Mouse (Mus musculus): ENCODE data around the gene Tex21.
A peak's percentile ranks its signal among the peaks of the same experiment; 100 is the strongest.
"Not testable (repeated sequence)": the region's sequence is repeated elsewhere in the genome, so short reads cannot be mapped to it uniquely, and the experiment has no call there.

Gene Tex21

GRCm38 (mm10) chr12:76260673-76261072 is 14.1 kb upstream of the Tex21 start:
- no peak for DNase-seq (ENCODE audit: low read depth, low spot score)

DNA sequence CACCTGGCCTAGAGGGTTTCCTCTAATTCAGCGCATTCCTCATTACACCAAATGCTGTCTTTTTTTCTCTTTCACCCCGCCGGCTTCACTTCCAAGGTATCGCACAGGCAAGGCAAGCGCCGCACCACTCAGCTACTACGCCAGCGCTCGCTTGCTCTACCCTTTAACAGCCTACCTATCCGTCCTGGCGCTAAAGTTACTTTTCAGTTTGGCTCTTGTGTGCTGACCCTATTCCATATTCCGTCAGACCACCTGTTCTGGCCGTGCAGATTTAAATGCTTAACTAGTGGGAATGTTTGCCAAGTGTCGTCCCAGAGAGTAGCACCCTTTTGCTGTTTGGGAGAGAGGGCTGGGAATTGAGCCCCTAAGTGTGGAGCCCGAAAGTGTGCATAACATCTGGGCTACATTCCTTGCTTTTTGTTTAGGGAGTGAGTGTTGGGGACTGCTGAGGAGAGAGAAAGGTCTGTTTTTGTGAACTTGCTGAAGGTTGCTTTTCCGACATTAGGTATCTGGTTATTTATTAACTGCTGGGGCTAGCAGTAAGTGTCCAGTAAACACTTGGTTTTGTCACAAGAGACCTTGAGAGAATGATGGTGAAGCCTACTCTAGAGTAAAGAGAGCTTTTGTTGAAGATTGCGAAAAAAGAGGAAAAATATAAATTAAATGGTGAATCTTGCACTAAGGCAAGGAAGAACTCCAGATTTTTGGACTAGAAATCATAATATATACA is 9.7 kb upstream of the Tex21 start:
- peak; percentile 16 for DNase-seq (ENCODE audit: low read depth, low spot score)

- no peak for DNase-seq (ENCODE audit: low read depth, low spot score)
Measured at GRCm38 (mm10) chr12:76255499-76255875, 8.9 kb upstream of the Tex21 start.

DNA sequence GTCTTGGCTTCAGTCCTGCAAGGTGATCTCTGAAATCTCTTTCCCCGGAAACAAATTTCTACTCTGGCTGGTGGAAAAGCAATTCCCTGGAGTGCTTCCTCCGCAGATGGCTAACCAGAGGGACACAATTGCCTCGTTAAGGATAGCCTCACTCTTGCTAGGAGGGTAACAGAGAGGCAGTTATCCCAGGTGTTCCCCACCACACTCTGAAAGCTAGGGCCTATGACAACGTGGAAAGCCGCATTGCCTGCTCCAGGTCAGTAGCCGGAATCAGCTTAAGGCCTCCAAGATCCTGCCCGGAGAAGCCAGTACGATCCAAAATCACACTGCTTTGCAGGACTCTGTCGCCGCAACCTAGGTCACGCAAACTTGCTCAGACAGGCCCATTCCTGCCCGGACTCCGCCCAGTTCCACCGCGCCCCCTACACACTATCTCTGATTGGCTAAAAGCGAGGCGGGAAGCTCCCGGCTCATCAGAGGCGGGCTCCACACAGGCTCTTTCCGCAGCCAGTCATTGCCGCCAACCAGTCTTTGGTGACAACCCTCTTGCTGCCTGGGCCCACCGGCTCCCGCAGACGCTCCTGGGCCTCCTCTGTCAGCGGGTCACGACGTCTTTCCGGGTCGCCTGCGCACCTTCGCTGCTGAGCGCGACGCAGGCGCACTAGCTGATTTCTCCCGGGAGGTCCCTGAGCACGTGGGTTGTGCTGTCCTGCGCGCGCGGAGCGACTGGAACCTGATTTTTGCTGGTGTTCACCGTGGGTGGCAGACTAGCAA is 8.4 kb upstream of the Tex21 start, which contains the start of gene Mthfd1:
Gene Mthfd1, plus strand, starts transcription at position 574 of the 774 bp plus-strand sequence.
- peak; percentile 99 for DNase-seq (ENCODE audit: low read depth, low spot score)

DNA sequence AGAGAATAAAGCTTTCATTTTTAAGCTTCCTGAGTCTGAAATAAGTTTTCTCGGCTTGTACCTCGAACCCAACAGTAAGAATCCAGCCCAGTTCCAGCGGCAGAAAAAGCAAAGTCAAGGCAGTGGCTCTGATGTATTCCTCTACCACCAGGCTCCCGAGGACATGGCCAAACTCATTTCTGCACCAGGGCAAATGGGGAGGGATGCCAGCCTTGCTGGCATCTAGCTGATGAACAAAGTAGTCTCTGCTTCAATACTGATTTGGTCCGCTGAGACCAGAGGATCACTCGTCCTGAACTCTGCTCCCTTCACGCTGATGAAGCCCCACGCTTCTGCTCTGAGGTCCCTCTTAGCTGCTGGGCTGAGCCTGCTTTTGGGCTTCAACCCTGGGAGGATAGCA is 7.4 kb upstream of the Tex21 start:
- DNase-seq (ENCODE audit: low read depth, low spot score), result no peak

DNA sequence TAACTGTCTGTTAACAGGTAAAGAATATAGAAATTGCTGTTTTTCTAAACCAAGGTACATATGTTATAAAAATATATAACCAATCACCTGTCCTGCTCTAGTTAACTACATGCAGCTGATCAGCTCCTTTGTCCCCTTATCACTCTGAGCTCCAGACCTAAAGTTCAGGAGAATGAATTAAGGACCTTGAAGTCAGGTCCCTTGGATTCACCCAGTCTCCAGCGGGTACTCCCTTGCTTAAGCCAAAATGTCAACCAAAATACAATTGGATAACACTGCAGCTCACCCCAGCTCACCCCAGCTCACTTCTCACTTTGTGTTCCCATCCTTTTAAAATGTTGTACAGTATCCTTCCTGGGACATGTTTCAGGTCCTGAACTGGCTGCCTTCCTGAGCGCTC is 7.0 kb upstream of the Tex21 start:
- no peak for DNase-seq (ENCODE audit: low read depth, low spot score)

- DNase-seq (ENCODE audit: low read depth, low spot score), result no peak
Measured at GRCm38 (mm10) chr12:76253090-76253489, 6.5 kb upstream of the Tex21 start.

GRCm38 (mm10) chr12:76244981-76245380 is 1.6 kb downstream of the Tex21 start:
- DNase-seq (ENCODE audit: low read depth, low spot score), result no peak

GRCm38 (mm10) chr12:76241833-76242232 is 4.7 kb downstream of the Tex21 start:
- DNase-seq (ENCODE audit: low read depth, low spot score), result no peak

DNA sequence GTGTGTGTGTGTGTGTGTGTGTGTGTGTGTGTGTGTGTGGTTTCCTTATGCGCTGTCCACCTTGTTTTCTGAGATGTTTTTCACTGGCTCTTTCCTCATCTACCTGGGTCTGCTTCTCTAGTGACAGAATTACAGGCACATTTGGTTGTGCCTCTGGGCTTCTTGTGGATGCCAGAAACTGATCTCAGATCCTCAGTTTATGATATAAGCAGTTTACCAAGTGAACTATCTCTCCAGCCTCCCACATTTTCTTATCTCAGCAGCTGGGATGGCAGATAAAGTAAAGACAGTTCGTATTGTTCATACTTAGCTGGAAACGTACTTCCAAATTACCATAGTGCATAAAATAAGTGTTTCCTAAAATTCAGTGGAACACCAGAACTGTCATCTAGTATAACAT is 5.5 kb downstream of the Tex21 start:
- DNase-seq (ENCODE audit: low read depth, low spot score), result no peak

DNA sequence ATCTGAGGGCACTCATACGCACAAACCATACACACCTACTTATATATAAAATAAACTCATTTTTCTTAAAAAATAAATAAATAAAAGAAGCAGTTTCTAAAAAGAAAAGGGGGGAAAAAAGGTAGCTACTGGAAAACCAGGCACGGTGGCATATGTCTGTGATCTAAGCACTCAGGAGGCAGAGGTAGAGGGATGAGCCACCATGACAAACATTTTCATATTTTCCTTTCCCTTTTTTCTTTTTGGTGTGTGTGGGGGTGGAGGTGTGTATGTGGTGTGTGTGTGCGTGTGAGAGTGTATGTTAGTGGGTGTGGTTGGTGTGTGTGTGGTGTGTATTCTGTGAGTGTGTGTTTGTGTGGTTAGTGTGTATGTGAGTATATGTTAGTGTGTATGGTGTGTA is 5.9 kb downstream of the Tex21 start:
- DNase-seq (ENCODE audit: low read depth, low spot score), result no peak

- DNase-seq (ENCODE audit: low read depth, low spot score), result no peak
Measured at GRCm38 (mm10) chr12:76239839-76240571, 6.5 kb downstream of the Tex21 start.

DNA sequence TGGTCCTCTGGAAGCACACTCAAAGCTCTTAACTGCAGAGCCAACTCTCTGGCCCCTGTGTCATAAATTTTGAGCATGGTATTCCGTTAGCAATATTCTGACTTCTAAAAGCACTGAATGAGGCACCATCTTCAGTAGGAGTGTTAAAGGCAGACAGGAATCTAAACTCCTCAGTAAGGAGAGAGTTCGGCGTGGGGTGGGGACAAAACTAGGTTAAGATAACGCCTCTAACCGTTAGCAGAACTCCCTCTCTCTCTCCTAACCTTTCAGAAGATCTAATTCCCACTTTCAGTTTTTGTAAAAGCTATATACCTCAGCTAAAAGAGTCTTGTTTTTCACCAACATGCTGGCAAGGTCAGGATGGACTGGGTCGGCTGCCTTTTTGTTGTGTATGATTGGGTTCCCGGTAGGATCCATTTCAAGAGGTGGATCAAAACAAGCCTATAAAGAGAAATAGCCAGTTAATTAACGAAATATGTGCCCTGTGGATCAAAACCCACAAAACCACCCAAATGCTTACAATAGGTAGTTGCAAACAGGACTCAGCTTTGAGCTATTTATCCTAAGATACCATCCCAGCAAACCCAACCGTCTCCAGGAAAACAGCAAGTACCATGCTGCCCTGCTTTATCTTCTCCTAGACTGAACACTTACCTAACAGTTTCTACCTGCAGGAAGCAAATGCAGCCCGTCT is 7.3 kb downstream of the Tex21 start:
- no peak for DNase-seq (ENCODE audit: low read depth, low spot score)

DNA sequence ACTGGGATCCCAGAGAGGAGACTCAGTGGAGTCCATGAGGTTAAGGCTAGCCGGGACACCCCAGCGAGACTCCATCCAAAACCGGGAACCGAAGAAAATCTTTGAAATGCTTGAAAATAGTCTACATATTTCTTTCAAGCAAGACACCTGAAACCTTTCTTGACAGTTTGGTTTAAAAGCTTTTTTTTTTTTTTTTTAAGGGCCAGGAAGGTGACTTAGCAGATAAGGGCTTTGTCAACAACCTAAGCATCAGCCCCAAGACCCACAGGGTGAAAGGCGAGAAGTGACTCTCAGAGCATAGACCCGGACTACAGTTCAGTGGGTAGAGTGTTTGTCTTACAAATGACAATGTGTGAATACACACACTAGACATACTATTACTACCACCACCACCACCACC is 11.3 kb downstream of the Tex21 start:
- DNase-seq (ENCODE audit: low read depth, low spot score), result no peak

- DNase-seq (ENCODE audit: low read depth, low spot score), result no peak
Measured at GRCm38 (mm10) chr12:76230644-76231043, 15.9 kb downstream of the Tex21 start.

DNA sequence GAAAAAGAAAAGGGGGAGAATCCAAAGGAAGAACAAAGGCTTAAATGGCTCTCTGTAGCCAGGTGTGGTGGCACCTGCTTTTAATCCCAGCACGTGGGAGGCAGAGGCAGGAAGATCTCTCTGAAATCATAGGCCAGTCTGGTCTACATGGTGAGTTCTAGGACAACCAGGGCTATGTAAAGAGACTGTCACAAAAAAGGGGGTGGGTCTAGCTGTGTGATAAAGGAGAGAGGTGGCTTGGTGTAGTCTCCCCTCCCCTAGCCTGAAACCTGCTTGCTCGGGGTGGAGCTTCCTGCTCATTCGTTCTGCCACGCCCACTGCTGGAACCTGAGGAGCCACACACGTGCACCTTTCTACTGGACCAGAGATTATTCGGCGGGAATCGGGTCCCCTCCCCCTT is 24.4 kb downstream of the Tex21 start:
- DNase-seq (ENCODE audit: low read depth, low spot score), result not testable (repeated sequence)

GRCm38 (mm10) chr12:76216716-76217115 is 29.8 kb downstream of the Tex21 start:
- no peak for DNase-seq (ENCODE audit: low read depth, low spot score)

DNA sequence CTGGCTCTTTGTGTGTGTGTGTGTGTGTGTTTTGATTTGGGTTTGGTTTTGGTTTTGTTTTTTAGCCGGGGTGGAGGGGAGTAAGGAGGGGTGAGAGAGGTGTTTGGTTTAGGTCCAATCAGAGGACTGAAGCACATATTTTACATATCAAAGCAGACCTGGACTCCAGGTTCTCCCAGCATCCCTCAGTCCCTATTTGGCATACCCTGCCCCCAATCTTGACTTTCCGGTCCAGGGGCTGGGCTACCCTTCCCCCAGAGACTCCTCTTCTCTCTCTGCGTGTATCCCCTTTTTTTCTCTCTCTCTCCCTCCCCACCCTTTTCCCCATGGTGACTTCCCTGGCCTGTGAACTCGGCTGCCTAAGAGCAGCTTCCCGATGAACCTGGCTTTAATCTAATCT is 31.4 kb downstream of the Tex21 start:
- no peak for DNase-seq (ENCODE audit: low read depth, low spot score)

DNA sequence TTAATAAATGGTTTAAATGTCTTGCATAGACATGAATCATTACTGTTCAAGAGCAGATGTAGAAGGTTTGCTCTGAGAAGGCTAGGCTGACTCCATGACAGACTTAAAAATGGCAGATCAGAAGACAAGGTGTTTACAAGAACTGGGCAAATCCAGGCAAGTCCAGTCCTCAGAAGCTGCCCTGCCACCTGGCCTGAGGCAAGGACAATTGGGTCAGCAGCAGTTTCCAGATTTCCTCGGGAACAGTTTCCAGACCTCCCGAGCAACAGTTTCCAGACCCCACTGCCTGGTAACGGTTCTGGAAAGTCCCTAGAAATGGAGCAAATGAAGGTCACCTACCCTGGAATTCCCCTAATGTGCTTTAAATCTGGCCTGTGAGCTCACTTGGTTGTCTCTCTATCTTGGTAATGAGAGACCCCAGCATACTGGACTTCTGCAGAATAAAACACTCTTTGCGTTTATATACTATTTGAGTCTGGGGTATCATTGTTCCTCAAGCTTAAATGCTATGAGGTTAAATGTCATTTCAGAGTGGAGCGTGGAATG is 37.0 kb downstream of the Tex21 start:
- no peak for DNase-seq (ENCODE audit: low read depth, low spot score)

DNA sequence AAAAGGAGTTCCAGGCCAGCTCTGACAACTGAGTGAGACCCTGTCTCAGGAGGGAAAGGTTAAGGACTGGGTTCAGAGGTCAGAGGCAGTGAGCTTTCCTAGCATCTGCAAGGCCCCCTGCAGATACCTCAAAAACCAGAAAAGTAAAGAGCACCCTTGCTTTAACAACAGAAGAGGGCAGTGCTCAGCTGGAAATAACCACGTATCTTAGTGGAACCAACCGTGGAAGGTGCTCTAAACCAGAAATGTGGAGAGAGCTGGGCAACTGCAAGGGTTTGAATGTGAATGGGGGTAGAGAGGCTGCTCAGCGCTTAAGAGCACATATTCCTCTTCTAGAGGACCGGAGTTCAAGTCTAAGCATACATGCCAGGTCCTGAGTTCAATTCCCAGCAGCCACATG is 46.2 kb downstream of the Tex21 start:
- DNase-seq (ENCODE audit: low read depth, low spot score), result no peak

DNA sequence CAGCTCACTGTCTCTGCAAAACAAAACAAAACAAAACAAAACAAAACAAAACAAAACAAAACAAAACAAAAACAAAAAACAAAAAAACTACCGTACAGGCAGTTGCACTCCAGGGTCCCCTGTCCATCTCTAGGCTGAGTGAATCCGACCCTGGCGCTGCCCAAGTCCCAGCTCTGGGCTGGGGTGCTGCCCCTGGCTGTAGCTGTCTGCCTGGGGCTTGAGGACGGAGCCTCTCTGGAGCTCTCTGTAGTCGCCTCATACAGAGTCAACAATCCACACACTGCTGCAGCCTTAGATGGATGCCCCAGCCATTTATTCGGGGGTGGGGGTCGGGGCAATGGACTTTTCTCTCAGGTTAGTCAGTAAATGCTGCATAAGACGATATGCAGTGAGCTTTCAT is 49.5 kb downstream of the Tex21 start:
- no peak for DNase-seq (ENCODE audit: low read depth, low spot score)

DNA sequence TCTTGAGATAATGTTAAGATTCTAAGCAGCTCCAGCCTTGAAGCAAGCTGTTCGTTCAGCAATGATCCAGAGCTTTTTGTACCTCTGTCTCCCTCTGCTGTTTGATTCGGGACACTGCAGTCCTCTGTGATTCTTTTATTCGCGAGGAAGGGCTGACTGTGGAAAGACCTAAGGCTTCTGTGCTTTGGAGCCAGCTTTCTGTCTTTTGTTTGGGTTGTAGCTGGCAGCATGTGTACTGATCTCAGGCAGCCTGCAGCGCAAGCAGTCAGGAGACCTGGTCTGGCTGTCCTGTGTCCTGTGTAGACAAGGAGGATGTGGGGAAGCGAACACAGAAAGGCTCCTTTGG is 49.9 kb downstream of the Tex21 start:
- peak; percentile 86 for DNase-seq (ENCODE audit: low read depth, low spot score)
